Mouse (Mus musculus) brain, embryonic 18.5 days (tissue): ENCODE data around the gene Iqcf6.
"Not testable (repeated sequence)": the region's sequence is repeated elsewhere in the genome, so short reads cannot be mapped to it uniquely, and the experiment has no call there.

Experiments
- DNase-seq: peaks from one replicate; pipeline ENCODE4 v3.0.0-alpha.2; 2012; ENCODE audit warnings: low read depth, low spot score

Iqcf6 gene

GRCm38 (mm10) chr9:106626282-106626681 is at the start of gene Iqcf6:
Iqcf6 (plus strand) TSS chr9:106626582.
- DNase-seq, result no peak

GRCm38 (mm10) chr9:106580016-106580415 is 46.4 kb upstream of the Iqcf6 start:
- DNase-seq, result no peak

- DNase-seq, result no peak
Measured at GRCm38 (mm10) chr9:106582552-106582951, 43.8 kb upstream of the Iqcf6 start.

GRCm38 (mm10) chr9:106592158-106592557 is 34.2 kb upstream of the Iqcf6 start:
- DNase-seq, result no peak

GRCm38 (mm10) chr9:106595402-106595801 is 31.0 kb upstream of the Iqcf6 start:
- not testable (repeated sequence) for DNase-seq

GRCm38 (mm10) chr9:106595836-106596235 is 30.5 kb upstream of the Iqcf6 start:
- no peak for DNase-seq

- DNase-seq, result no peak
Measured at GRCm38 (mm10) chr9:106598466-106598865, 27.9 kb upstream of the Iqcf6 start.

GRCm38 (mm10) chr9:106600546-106600945 is 25.8 kb upstream of the Iqcf6 start:
- no peak for DNase-seq

- no peak for DNase-seq
Measured at GRCm38 (mm10) chr9:106610727-106611126, 15.7 kb upstream of the Iqcf6 start.

GRCm38 (mm10) chr9:106613951-106614350 is 12.4 kb upstream of the Iqcf6 start:
- no peak for DNase-seq

- no peak for DNase-seq
Measured at GRCm38 (mm10) chr9:106614616-106615015, 11.8 kb upstream of the Iqcf6 start.

GRCm38 (mm10) chr9:106616306-106616705 is 10.1 kb upstream of the Iqcf6 start:
- no peak for DNase-seq

- DNase-seq, result no peak
Measured at GRCm38 (mm10) chr9:106617496-106617895, 8.9 kb upstream of the Iqcf6 start.

- not testable (repeated sequence) for DNase-seq
Measured at GRCm38 (mm10) chr9:106627796-106628195, 1.4 kb downstream of the Iqcf6 start.

- no peak for DNase-seq
Measured at GRCm38 (mm10) chr9:106632185-106632584, 5.8 kb downstream of the Iqcf6 start.

- no peak for DNase-seq
Measured at GRCm38 (mm10) chr9:106638154-106638553, 11.8 kb downstream of the Iqcf6 start.

GRCm38 (mm10) chr9:106641346-106641745 is 15.0 kb downstream of the Iqcf6 start:
- no peak for DNase-seq

- no peak for DNase-seq
Measured at GRCm38 (mm10) chr9:106643128-106643527, 16.7 kb downstream of the Iqcf6 start.

- no peak for DNase-seq
Measured at GRCm38 (mm10) chr9:106643787-106644186, 17.4 kb downstream of the Iqcf6 start.

GRCm38 (mm10) chr9:106645684-106646271 is 19.4 kb downstream of the Iqcf6 start:
- DNase-seq, result no peak

GRCm38 (mm10) chr9:106647226-106647625 is 20.8 kb downstream of the Iqcf6 start:
- DNase-seq, result no peak

- no peak for DNase-seq
Measured at GRCm38 (mm10) chr9:106652720-106653119, 26.3 kb downstream of the Iqcf6 start.

- no peak for DNase-seq
Measured at GRCm38 (mm10) chr9:106655884-106656720, 29.7 kb downstream of the Iqcf6 start, which contains the start of gene Grm2. Grm2 (minus strand) TSS chr9:106656082.
